Mouse (Mus musculus): ENCODE measurements around the gene Isx. TPM values are rescaled to one million over a fixed set of nuclear protein-coding genes. Genes with fewer than 3 reads are reported as not detected.

The Isx gene
- total RNA-seq, 2 experiments from 2014 or later = 0.24 TPM; not detected in 1

DNA sequence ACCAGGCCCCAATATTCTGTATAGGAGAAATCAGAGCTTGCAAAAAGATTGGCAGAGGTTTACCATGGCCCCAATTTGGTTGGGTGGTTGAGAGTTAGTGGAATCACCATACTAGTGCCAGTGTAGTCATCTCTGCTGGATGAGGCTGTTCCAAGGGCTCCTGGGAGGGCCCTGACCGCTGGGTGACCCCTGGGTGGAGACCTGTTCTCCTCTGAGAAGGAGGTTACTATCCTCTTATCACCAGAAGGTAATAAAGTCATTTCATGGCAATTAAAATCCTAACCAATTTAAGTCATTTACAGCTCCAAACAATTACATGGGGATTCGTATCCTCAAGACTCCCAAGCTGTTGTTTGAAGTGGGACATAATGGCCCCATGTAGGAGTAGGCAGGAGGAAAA is 24.3 kb downstream of the Isx start:
- intact Hi-C loops (cut with DNase I) = no loop called here
- DNase-seq = no peak

DNA sequence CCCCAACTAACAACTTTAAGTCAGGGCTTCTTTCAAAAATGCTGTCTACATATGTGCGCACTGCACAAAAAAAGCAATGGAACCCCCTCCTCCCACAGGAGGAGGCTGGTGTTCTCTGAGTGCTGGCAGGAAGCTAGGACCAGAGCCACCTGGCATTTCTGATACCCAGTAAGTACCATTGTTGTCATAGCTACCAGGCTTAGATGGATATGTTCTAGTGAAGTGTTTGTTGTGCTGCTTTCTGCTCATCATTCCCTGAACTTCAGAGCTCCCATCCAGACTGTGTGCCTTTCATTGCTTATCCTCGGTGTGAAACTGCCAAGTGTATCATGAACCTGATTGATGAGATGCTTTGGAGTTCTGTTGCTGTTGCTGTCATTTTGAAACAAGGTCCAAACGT is 26.8 kb downstream of the Isx start:
- no peak for DNase-seq
- intact Hi-C loops (cut with DNase I) = no loop called here

DNA sequence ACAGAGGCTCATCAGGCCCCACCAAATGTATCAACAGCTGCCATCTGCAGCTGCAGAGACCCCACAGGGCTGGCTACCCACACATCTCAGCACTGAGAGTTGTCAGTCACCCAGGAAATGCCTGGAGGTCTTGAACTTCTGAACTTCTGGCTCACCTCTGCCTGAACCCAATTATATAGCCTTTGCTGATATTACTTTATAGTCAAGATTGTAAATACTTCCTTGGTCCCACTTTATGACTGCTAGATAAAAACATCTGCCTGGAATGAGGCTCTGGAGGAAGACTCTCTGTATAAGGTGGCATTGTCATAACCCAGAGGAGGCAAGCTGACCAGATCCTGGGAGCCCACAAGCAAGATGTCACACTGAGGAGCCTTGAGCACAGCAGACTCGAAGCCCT is 28.8 kb downstream of the Isx start:
- intact Hi-C loops (cut with DNase I) = no loop called here

DNA sequence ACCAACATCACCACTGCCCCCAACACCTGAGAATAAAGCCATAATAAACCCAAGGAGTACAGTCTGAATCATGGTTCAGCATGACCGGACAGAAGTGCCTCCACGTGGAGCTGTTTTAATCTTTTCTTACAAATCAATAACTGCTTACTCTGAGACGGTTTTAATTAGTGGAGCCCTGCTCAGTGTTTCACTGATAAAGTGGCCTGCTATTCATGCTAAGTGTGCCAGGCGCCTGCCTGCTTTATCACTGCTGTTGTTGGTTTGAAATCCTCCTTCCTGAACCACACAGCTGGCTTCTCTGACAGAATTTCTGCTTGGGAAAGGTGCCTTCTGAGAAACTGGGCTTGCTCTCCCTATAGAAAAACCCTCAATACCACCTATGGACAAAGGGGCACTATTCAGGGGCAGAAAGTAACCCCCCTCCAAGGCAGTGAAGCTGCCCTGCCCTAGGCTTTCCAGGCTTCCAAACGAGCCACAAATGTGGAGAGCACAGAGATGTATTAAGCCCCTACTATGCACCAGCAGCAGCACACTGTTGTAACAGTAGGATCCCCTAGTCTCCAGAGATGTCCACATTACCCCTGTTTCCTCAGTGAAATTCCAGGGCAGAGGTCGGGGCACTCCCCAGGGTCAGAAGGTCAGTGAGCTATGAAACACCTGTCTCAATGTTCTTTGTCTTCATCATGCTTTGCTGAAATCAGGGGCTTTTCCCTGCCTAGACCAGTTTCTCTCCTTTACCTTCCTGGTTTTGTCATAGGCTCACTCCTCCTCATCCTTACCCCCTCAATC is 30.3 kb downstream of the Isx start:
- intact Hi-C loops (cut with DNase I) = no loop called here
- DNase-seq = no peak

More for the DNA sequence above, 28.8 kb downstream of the Isx start:
- no peak for DNase-seq

DNA sequence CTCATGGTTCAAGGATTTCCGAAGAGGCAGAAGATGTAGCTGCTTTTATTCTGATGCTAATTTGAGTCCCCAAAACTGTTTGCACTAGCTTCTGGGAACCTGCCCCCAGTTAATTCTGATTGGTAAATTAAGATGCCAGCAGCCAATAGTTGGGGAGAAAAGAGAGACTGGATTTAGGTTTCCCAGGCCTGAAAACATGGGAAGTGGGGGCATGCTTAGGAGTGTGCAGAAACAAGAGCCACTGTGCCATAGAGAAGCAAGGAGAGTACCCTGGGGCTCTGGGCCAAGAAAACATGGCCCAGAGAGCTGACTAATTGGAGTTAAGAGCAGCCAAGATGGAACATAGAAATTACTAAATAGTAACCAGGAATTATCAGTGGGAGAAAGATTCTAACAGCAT is 33.4 kb downstream of the Isx start:
- intact Hi-C loops (cut with DNase I) = no loop called here
- DNase-seq = no peak

DNA sequence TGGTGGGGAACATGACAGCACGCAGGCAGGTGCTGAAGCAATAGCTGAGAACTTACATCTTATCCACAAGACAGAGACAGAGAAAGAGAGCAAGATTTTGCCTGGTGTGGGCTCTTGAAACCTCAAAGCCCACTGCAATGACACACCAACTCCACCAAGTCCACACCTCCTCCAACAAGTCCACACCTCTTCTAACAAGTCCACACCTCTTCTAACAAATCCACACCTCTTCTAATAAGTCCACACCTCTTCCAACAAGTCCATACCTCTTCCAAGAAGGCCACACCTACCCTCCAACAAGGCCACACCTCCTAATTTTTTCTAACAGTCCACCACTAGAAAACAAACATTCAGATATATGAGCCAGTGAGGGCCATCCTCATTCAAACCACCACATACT is 37.7 kb downstream of the Isx start:
- intact Hi-C loops (cut with DNase I) = no loop called here
- DNase-seq = no peak

DNA sequence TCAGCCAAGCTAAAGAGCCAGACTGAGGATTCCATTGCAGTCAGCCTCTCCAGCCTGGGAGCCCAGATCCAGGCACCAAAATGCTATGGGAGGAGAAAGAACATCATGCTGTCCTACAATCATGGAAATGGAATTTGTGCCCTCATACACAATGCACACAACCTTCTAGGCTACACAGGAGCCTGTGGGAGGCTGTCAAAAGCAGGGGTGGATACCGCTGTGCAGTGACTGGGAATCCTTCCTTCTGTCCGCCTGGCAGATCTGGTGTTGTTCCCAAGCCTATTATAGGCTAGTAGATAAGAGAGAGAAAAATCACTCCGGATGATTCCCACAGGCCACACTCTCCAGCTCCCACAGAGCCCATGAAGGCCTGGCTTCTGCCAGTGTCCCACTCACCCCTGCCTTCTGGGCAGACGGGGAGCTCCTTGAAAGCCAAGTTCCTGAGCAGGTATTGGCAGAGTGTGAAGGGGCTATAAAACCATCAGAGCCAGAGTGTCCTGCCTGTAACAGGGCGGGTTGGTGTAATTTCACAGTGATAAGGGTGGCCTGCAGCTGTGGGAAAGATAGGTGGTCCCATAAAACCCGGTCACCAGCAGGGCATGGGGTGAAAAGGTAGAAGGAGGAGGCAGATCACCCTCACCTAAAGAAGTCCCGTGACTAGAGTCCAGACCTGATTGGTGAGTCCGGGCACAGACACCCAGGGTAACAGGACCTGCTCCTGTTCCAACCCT is 47.9 kb downstream of the Isx start:
- no peak for DNase-seq
- intact Hi-C loops (cut with DNase I) = no loop called here

DNA sequence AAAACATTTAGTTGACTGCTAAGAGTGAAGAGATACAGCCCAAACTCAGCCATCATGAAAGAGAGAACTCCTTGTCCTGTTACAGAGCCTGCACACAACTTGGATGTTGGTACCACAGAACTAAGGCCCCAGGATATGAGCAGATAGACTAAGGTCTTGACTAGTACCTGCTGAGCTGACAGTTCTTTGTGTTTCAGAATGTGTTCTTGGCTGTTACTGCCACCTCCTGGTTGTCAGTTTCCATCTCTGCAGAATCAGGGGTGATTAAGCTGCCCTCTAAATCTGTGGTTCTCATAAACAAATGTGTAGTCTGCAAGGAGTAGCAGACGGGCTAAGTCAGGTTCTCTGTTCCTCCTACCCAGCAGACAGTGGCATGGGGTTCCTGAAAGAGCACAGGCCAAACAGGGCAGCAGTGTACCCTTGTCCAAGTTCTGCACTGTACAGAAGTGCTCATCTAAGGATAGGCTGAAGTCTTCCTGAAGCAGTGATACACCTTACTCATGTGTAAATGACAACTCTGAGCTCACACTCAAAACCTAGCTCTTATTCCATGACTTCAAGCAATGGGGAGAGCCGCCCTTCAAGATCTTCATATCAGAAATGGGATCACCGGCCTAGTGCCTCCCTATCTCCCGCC is 49.0 kb downstream of the Isx start:
- no peak for DNase-seq
- intact Hi-C loops (cut with DNase I) = no loop called here

DNA sequence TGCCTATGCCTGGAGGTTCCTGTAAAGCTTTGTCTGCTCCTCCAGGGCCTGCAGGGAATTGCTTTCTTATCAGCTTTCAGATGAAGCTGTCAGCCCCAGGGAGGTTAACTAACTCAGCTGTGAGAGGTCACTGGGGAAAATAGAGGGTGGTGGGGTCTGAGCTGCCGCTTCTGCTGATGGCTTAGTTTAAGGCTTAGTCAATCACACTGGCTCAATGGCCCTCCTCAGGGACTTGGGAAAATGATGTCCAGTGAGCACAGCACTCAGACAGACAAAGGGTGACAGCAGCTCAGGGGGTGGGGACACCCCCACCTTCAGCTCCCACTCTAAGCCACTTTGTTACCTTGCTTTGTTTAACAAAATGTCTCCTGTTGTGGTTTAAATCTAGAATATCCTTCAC is 55.0 kb downstream of the Isx start:
- DNase-seq = no peak
- intact Hi-C loops (cut with DNase I) = no loop called here

DNA sequence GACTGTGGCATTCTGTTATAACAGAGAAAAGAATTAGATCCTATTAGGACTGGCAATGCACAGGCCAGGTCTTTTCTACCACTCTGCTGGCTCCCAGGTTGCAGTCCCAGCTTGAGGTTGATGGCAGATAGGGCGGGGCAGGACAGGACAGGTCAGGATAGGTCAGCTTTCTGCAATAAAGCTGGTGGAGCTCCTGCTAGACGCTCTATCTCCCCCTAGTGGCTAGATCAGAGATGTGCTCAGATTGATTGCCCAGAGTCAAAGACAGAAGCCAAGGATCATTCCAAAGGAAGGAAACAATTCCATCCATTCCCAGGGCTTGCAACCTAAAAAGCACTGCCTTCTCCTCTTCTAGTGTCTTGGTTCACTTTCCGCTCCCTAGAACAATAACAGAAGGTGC is 57.8 kb downstream of the Isx start:
- intact Hi-C loops (cut with DNase I) = loop anchor here (10.0 kb wide), 1 partner anchor 1576 kb away; the partner anchor contains the start of gene Large1
- peak in 1 of 2 experiments; percentile 26 for DNase-seq

DNA sequence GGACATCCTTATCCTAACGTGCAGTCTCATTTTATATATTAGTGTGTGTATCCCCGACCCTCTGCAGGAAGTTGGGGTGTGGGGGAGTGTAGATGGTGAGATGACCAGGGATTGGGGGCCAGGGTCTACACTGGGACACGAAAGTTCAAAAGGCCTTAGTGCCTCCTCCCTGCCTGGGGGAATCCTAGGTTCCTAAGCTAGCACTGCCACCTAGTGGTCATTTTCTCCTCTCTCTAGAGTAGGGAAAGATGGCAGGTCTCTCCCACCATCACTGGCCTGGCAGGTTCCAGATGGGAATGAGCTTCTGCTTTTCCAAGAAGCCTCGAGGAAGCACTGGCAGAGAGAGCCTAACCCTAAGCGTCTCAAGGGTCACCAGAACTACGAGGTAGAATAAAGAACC is 62.3 kb downstream of the Isx start:
- peak; percentile 15 to 70 for DNase-seq
- intact Hi-C loops (cut with DNase I) = loop anchor here (10.0 kb wide), 1 partner anchor 1581 kb away; the partner anchor contains the start of gene Large1

DNA sequence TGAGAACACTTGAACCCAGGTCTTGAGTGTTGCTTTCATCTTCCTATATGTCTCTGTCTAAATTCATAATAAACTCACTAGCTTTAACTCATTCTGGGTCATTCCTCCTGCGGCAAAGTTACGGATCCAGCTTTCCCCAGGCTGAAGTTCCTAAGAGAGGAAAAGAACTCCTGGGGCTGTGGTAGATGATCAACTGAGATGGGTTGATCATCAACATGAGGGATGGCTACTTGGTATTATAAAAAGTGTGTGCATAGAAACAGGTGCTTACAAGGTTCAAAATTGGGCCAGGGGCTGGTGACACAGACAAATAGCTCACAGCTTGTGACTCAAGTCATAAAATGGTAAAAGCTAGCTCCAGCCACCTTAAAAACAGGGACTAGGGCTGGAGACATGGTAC is 63.7 kb downstream of the Isx start:
- DNase-seq = no peak
- intact Hi-C loops (cut with DNase I) = loop anchor here (10.0 kb wide), 1 partner anchor 1582 kb away; the partner anchor contains the start of gene Large1

DNA sequence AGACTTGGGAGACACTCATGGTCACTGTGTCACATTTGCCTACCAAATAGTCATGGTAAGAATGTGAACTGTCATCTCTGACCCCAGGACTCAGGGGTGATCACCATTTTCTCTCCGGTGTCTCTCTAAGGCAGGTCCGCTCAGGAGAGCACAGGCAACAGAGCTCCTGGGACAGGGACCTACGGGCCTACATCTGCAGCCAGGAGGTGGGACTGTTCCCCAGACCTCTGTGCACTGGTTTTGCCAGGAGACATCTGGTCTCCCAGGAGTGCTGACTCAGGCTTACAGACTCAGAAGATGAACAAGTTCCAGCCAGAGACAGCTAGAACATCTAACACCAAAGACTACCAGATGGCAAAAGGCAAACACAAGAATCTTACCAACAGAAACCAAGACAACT is 69.1 kb downstream of the Isx start:
- intact Hi-C loops (cut with DNase I) = no loop called here
- no peak for DNase-seq

Other genes with a start within 250 kb of the Isx start
- 10 to 100 TPM; 15.2 to 16.0 TPM for gene Hmgxb4, start 120.2 kb downstream of the Isx start, total RNA-seq (2021)
- 10 to 100 TPM; 56.5 to 56.6 TPM for gene Tom1, start 160.5 kb downstream of the Isx start, total RNA-seq (2021)
- 10 to 100 TPM; 13.6 to 15.0 TPM for gene Hmox1, start 220.4 kb downstream of the Isx start, total RNA-seq (2021)
- gene Mcm5, start 236.4 kb downstream of the Isx start, total RNA-seq (2021) = 10 to 100 TPM in 1 of 2 experiments, 1 to 10 TPM in 1; 5.8 to 11.7 TPM